16 mouse cellular contexts compared by ENCODE assay signal in the genomic region with DNA sequence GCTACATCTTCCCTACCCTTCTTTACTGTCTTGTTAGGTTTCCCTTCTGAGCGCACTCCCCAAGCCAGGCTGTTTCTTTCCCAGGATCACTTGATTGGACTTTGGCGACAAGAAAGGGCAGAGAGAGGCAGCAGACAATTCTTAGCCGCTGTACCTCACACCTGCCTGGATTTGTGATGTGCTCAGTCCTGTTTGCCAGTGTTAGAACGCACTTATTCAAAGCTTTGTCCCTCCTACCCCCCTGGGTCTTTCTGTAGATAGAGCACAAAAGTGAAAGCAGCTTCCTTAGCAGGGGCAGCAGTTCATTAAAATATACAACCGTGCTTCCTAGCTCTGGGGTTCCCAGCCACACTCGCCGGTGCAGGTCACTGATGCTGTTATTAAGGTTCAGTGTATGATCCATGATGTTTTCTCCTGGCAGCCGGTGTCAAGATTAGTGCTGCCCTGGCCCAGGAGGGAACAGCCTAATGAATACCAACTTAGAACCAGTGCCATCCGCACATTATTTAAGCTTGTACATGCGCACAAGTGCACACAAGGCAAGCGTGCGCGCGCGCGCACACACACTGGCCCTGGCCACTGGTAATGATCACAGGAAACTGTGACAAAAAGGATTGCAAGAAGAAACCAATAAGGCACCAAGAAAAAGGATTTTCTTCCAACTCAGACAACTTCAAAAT. TPM values are rescaled to one million over a fixed set of nuclear protein-coding genes. Genes with fewer than 3 reads are reported as not detected.
DNase-seq lines count a peak whose midpoint lies in the region; ATAC-seq and TF ChIP-seq lines count a peak whose summit lies in the region.
"Had no signal": no experiment of that assay in that cellular context is flagged by ENCODE, and none has a peak within 500 bp of the region (broad histone marks: within the 10 kb centered on the region; RNA-seq: fewer than 3 reads in every experiment).

No protein-coding gene starts in this region.

- H3K27me3 ChIP-seq in hindbrain, embryonic 13.5 days = peaks cover 54% of the 10 kb centered on the region
- H3K27me3 ChIP-seq in hindbrain, embryonic 11.5 days (ENCODE audit: control insufficient read depth, insufficient read depth, low read length) = peaks cover 32% of the 10 kb centered on the region
- H3K27me3 ChIP-seq in embryonic facial prominence, embryonic 10.5 days (replicated peaks; ENCODE audit: low read depth, poor library complexity, severe bottlenecking) = peaks cover 54% of the 10 kb centered on the region
- H3K27me3 ChIP-seq in forebrain, embryonic 13.5 days = peaks cover 59% of the 10 kb centered on the region

- no peaks in the 10 kb centered on the region for H3K36me3 ChIP-seq in hindbrain, embryonic 13.5 days
- no peaks in the 10 kb centered on the region for H3K36me3 ChIP-seq in hindbrain, embryonic 11.5 days (ENCODE audit: control insufficient read depth, insufficient read depth, low read length)
- H3K36me3 ChIP-seq in ES-E14 (ENCODE audit: control insufficient read depth, insufficient read depth, low read length, poor library complexity, severe bottlenecking) = peaks cover 35% of the 10 kb centered on the region
- H3K36me3 ChIP-seq in embryonic facial prominence, embryonic 10.5 days (replicated peaks) = 0 out of 2 replicates have a peak, but pooled peaks cover 10% of the 10 kb centered on the region
- H3K36me3 ChIP-seq in forebrain, embryonic 13.5 days (ENCODE audit: poor library complexity, severe bottlenecking) = no peaks in the 10 kb centered on the region

- WGBS in hindbrain, embryonic 13.5 days = 63% methylated on average over 16 of the region's 16 CpGs
- WGBS in hindbrain, embryonic 11.5 days = 65% methylated on average over 16 of the region's 16 CpGs
- WGBS in embryonic facial prominence, embryonic 10.5 days = 62% methylated on average over 16 of the region's 16 CpGs
- 62% methylated on average over 16 of the region's 16 CpGs for WGBS in forebrain, embryonic 13.5 days

- H3K4me3 ChIP-seq in hindbrain, embryonic 13.5 days = no peak overlapping the region
- H3K4me3 ChIP-seq in hindbrain, embryonic 11.5 days (ENCODE audit: low read depth, low read length) = no peak overlapping the region
- peak overlapping the region; percentile 56 to 97 for H3K4me3 ChIP-seq in ES-E14 (ENCODE audit: insufficient read depth in 1 of 2, low read depth in 1 of 2, low read length in 2 of 2, poor library complexity in 1 of 2, severe bottlenecking in 1 of 2)
- H3K4me3 ChIP-seq in embryonic facial prominence, embryonic 10.5 days = peak overlapping the region; percentile 71; the same call in 1 of the 2 replicates
- H3K4me3 ChIP-seq in forebrain, embryonic 13.5 days = no peak overlapping the region
- H3K4me3 ChIP-seq: embryonic facial prominence, embryonic 13.5 days; kidney, embryonic 15.5 days; layer of hippocampus, adult 2 months had no signal

- in situ Hi-C loops in ES-E14 (cut with MboI; ENCODE audit: low sequenced_read_pairs in 2 of 2, unreplicated experiment in 2 of 2) = no loop called here

- ATAC-seq in hindbrain, embryonic 13.5 days (ENCODE audit: low FRiP score) = no peak
- ATAC-seq in hindbrain, embryonic 11.5 days (ENCODE audit: low FRiP score) = no peak
- ATAC-seq in forebrain, embryonic 13.5 days = no peak
- ATAC-seq: hindbrain, postnatal 0 days had no signal

- H3K27ac ChIP-seq in hindbrain, embryonic 13.5 days = no peak overlapping the region
- H3K27ac ChIP-seq in hindbrain, embryonic 11.5 days (ENCODE audit: low read depth, low read length) = no peak overlapping the region
- peak overlapping the region; percentile 92 for H3K27ac ChIP-seq in ES-E14 (ENCODE audit: insufficient read depth, low read depth, low read length, poor library complexity, severe bottlenecking)
- no peak overlapping the region for H3K27ac ChIP-seq in embryonic facial prominence, embryonic 10.5 days (replicated peaks)
- H3K27ac ChIP-seq in forebrain, embryonic 13.5 days = no peak overlapping the region
- H3K27ac ChIP-seq: embryonic facial prominence, embryonic 13.5 days; hindbrain, postnatal 0 days; kidney, embryonic 15.5 days; layer of hippocampus, adult 2 months had no signal

- 0 out of 2 replicates have a peak overlapping the region, but pooled peaks have one; percentile 24 for H3K9ac ChIP-seq in hindbrain, embryonic 13.5 days
- no peak overlapping the region for H3K9ac ChIP-seq in hindbrain, embryonic 11.5 days (ENCODE audit: low read depth, low read length)
- peak overlapping the region; percentile 58 for H3K9ac ChIP-seq in ES-E14 (ENCODE audit: insufficient read depth, low read depth, low read length, poor library complexity, severe bottlenecking)
- H3K9ac ChIP-seq in forebrain, embryonic 13.5 days = no peak overlapping the region
- H3K9ac ChIP-seq: embryonic facial prominence, embryonic 13.5 days; kidney, embryonic 15.5 days had no signal

- no peak for DNase-seq in hindbrain, embryonic 11.5 days (ENCODE audit: low spot score)
- no peak for DNase-seq in ES-E14 (ENCODE audit: low read depth, low spot score)
- no peak for DNase-seq in embryonic facial prominence, embryonic 10.5 days (ENCODE audit: low spot score)
- DNase-seq in retina, embryonic 14.5 days (ENCODE audit: low spot score) = peak; percentile 64
- DNase-seq in layer of hippocampus, postnatal 10 days (ENCODE audit: low spot score in 2 of 2) = no peak
- DNase-seq in layer of hippocampus, postnatal 25 days (ENCODE audit: extremely low spot score in 1 of 2, low spot score in 1 of 2) = no peak
- DNase-seq: adrenal gland, postnatal 14 days; lung, postnatal 36 days; thymus, postnatal 25 days had no signal

- H3K4me1 ChIP-seq in hindbrain, embryonic 13.5 days (replicated peaks) = peaks cover 30% of the 10 kb centered on the region
- H3K4me1 ChIP-seq in hindbrain, embryonic 11.5 days (replicated peaks; ENCODE audit: control insufficient read depth, insufficient read depth, low read length) = peaks cover 10% of the 10 kb centered on the region
- peaks cover 10 to 12% of the 10 kb centered on the region in 2 experiments for H3K4me1 ChIP-seq in ES-E14 (ENCODE audit: control insufficient read depth in 2 of 2, insufficient read depth in 2 of 2, low read length in 2 of 2, poor library complexity in 1 of 2)
- peaks cover 43% of the 10 kb centered on the region for H3K4me1 ChIP-seq in embryonic facial prominence, embryonic 10.5 days
- peaks cover 37% of the 10 kb centered on the region for H3K4me1 ChIP-seq in forebrain, embryonic 13.5 days

- H3K9me3 ChIP-seq in hindbrain, embryonic 13.5 days = no peaks in the 10 kb centered on the region
- H3K9me3 ChIP-seq in hindbrain, embryonic 11.5 days (ENCODE audit: control insufficient read depth, low read length) = no peaks in the 10 kb centered on the region
- no peaks in the 10 kb centered on the region for H3K9me3 ChIP-seq in ES-E14 (ENCODE audit: control insufficient read depth, insufficient read depth, low read depth, low read length)
- H3K9me3 ChIP-seq in embryonic facial prominence, embryonic 10.5 days = no peaks in the 10 kb centered on the region
- H3K9me3 ChIP-seq in forebrain, embryonic 13.5 days (replicated peaks) = no peaks in the 10 kb centered on the region
- H3K9me3 ChIP-seq: embryonic facial prominence, embryonic 13.5 days; forebrain, embryonic 10.5 days; kidney, embryonic 15.5 days had no signal

- no peak overlapping the region for H3K4me2 ChIP-seq in hindbrain, embryonic 13.5 days
- H3K4me2 ChIP-seq in hindbrain, embryonic 11.5 days (replicated peaks; ENCODE audit: low read depth, low read length) = no peak overlapping the region
- no peak overlapping the region for H3K4me2 ChIP-seq in forebrain, embryonic 13.5 days
- H3K4me2 ChIP-seq: embryonic facial prominence, embryonic 13.5 days; kidney, embryonic 15.5 days had no signal

TF ChIP-seq in ES-E14, 5 proteins besides CTCF, POLR2A, EP300 and RAD21:
- no peak for TF ChIP-seq ZC3H11A (IDR thresholded peaks at IDR 0.05; ENCODE audit: borderline replicate concordance, low read depth, low read length)
- TF ChIP-seq CHD2 (IDR thresholded peaks at IDR 0.05; ENCODE audit: low read depth, low read length) = no peak
- no peak for TF ChIP-seq HCFC1 (IDR thresholded peaks at IDR 0.05; ENCODE audit: borderline replicate concordance, insufficient read depth, low read length)
- no peak for TF ChIP-seq MAFK (IDR thresholded peaks at IDR 0.05; ENCODE audit: insufficient read depth, low read depth, low read length)
- no peak for TF ChIP-seq ZNF384 (IDR thresholded peaks at IDR 0.05; ENCODE audit: low read depth, low read length)
TF ChIP-seq in ES-E14: peak in this region for 0.

RNA-seq across cellular contexts. Expression of a gene that starts 6.1 kb away (rescaled TPM):
- polyA plus RNA-seq in hindbrain, embryonic 13.5 days (2015; fragmentation: Nextera tagmentation; extraction: Ambion mirVana) = 0.21 and 0.27 TPM in 2 replicates
- polyA plus RNA-seq in hindbrain, embryonic 11.5 days (2014; fragmentation: Nextera tagmentation; extraction: Ambion mirVana) = 0.33 and 0.52 TPM in 2 replicates
- 84.7 and 142 TPM in 2 replicates for total RNA-seq in ES-E14 (2012; rRNA removed)
- 1.8 and 2.0 TPM in 2 replicates for polyA plus RNA-seq in embryonic facial prominence, embryonic 10.5 days (2016; fragmentation: Nextera tagmentation; extraction: Ambion mirVana)
- 1 to 10 TPM in 1 of 2 experiments, under 1 TPM in 1; 0.83 to 1.0 TPM for total RNA-seq in layer of hippocampus, postnatal 10 days (2021)
- total RNA-seq in layer of hippocampus, postnatal 25 days (2021) = 1 to 10 TPM in 1 of 2 experiments, under 1 TPM in 1; 0.79 to 1.0 TPM
- polyA plus RNA-seq in forebrain, embryonic 13.5 days (2015; fragmentation: Nextera tagmentation; extraction: Ambion mirVana) = 0.56 and 0.65 TPM in 2 replicates

RNA-seq across cellular contexts. Expression of a gene that starts 41.2 kb away (rescaled TPM):
- polyA plus RNA-seq in hindbrain, embryonic 13.5 days (2015; fragmentation: Nextera tagmentation; extraction: Ambion mirVana) = 5.0 and 5.3 TPM in 2 replicates
- 11.5 and 13.4 TPM in 2 replicates for polyA plus RNA-seq in hindbrain, embryonic 11.5 days (2014; fragmentation: Nextera tagmentation; extraction: Ambion mirVana)
- 14.6 and 24.9 TPM in 2 replicates for total RNA-seq in ES-E14 (2012; rRNA removed)
- polyA plus RNA-seq in embryonic facial prominence, embryonic 10.5 days (2016; fragmentation: Nextera tagmentation; extraction: Ambion mirVana) = 5.8 and 6.1 TPM in 2 replicates
- 10 to 100 TPM; 23.4 to 25.0 TPM for total RNA-seq in layer of hippocampus, postnatal 10 days (2021)
- total RNA-seq in layer of hippocampus, postnatal 25 days (2021) = 10 to 100 TPM; 14.4 to 19.5 TPM
- 4.2 and 4.3 TPM in 2 replicates for polyA plus RNA-seq in forebrain, embryonic 13.5 days (2015; fragmentation: Nextera tagmentation; extraction: Ambion mirVana)

Comparison
In these comparisons a context has a peak if more than half of its experiments do, and no peak if none do; other contexts are left out.
1. H3K9ac ChIP-seq: peak in hindbrain, embryonic 13.5 days (single experiment) and ES-E14 (single experiment); none in hindbrain, embryonic 11.5 days (single experiment) and forebrain, embryonic 13.5 days (single experiment).
2. H3K4me3 ChIP-seq: peak in ES-E14 (2 of 2) and embryonic facial prominence, embryonic 10.5 days (single experiment); none in hindbrain, embryonic 13.5 days (single experiment), hindbrain, embryonic 11.5 days (single experiment) and forebrain, embryonic 13.5 days (single experiment).